Mouse (Mus musculus): ENCODE results near the gene Syne2. TPM values are rescaled to one million over a fixed set of nuclear protein-coding genes. Genes with fewer than 3 reads are reported as not detected.

Gene Syne2
- total RNA-seq, 1 experiment = 15.0 TPM

DNA sequence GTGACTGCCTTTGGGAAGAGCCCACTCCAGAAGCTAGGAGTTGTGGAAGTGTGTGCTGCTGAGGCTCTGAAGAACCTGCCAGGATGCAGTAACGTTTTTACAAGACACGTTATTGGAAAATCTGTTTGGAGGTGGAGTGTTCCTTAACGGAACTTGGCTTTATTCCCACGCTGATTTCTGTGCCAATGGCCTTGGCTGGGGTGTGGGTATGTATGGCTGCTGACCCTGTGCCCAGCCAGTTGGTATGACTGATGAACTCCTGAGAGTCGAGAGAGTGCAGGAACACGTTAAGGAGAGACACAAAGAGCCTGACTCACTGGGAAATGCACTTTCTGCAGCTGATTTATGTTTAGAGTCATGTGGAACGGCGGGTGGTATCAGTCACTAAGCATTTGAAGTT is 200.7 kb downstream of the Syne2 start:
- peaks cover 0 to 9% of the 10 kb centered on the region in 2 experiments; a peak in 1 of 4 replicates for H3K4me1 ChIP-seq (ENCODE audit: control insufficient read depth in 2 of 2, insufficient read depth in 2 of 2, low read length in 2 of 2, poor library complexity in 1 of 2)
- H3K4me3 ChIP-seq (ENCODE audit: insufficient read depth in 1 of 2, low read depth in 1 of 2, low read length in 2 of 2, poor library complexity in 1 of 2, severe bottlenecking in 1 of 2) = no peak overlapping the region
- no peaks in the 10 kb centered on the region for H3K9me3 ChIP-seq (ENCODE audit: control insufficient read depth, insufficient read depth, low read depth, low read length)
- no peaks in the 10 kb centered on the region for H3K36me3 ChIP-seq (ENCODE audit: control insufficient read depth, insufficient read depth, low read length, poor library complexity, severe bottlenecking)
- no peak overlapping the region for H3K27ac ChIP-seq (ENCODE audit: insufficient read depth, low read depth, low read length, poor library complexity, severe bottlenecking)
- H3K9ac ChIP-seq (ENCODE audit: insufficient read depth, low read depth, low read length, poor library complexity, severe bottlenecking) = no peak overlapping the region
- no peak for DNase-seq (ENCODE audit: low read depth, low spot score)
- in situ Hi-C loops (cut with MboI; ENCODE audit: low sequenced_read_pairs in 2 of 2, unreplicated experiment in 2 of 2) = loop anchor here (10.0 to 25.0 kb wide), 3 partner anchors 169 to 319 kb away; partner anchors contain the start of gene Esr2 (in 1 of the 2)
- TF ChIP-seq CHD2 (IDR thresholded peaks at IDR 0.05; ENCODE audit: low read depth, low read length) = no peak
- no peak for TF ChIP-seq ZNF384 (IDR thresholded peaks at IDR 0.05; ENCODE audit: low read depth, low read length)
- TF ChIP-seq ZC3H11A (IDR thresholded peaks at IDR 0.05; ENCODE audit: borderline replicate concordance, low read depth, low read length) = no peak
- no peak for TF ChIP-seq MAFK (IDR thresholded peaks at IDR 0.05; ENCODE audit: insufficient read depth, low read depth, low read length)
- TF ChIP-seq HCFC1 (IDR thresholded peaks at IDR 0.05; ENCODE audit: borderline replicate concordance, insufficient read depth, low read length) = no peak

DNA sequence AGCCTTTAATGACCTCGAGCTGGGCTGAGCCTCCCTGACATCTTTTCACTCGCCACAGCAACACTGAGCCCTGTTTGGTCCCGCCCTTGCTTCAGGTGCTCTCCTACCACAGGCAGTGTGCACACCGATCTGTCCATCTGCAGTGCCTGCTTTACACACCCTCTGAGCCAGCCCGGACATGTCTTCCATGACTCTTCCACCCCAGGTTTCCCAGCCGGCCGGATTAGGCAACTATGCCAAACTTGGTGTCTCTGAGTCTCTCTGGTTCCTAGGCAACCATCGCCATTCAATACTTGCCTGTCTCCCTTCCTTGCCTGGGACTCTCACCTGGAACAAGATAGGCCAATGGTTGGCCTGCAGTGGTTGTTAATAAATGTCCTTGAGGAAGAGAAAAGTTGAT is 224.4 kb downstream of the Syne2 start:
- DNase-seq (ENCODE audit: low read depth, low spot score) = no peak
- Histone ChIP-seq H3K36me3 (ENCODE audit: control insufficient read depth, insufficient read depth, low read length, poor library complexity, severe bottlenecking) (peaks cover 2% of the 10 kb centered on the region; the same call in 1 of the 2 replicates), H3K4me3 (ENCODE audit: insufficient read depth in 1 of 2, low read depth in 1 of 2, low read length in 2 of 2, poor library complexity in 1 of 2, severe bottlenecking in 1 of 2) (no peak overlapping the region), H3K27ac (ENCODE audit: insufficient read depth, low read depth, low read length, poor library complexity, severe bottlenecking) (no peak overlapping the region), H3K9me3 (ENCODE audit: control insufficient read depth, insufficient read depth, low read depth, low read length) (no peaks in the 10 kb centered on the region), H3K9ac (ENCODE audit: insufficient read depth, low read depth, low read length, poor library complexity, severe bottlenecking) (no peak overlapping the region), H3K4me1 (ENCODE audit: control insufficient read depth in 2 of 2, insufficient read depth in 2 of 2, low read length in 2 of 2, poor library complexity in 1 of 2) (no peaks in the 10 kb centered on the region)
- TF ChIP-seq ZNF384 (IDR thresholded peaks at IDR 0.05; ENCODE audit: low read depth, low read length) (no peak), CHD2 (IDR thresholded peaks at IDR 0.05; ENCODE audit: low read depth, low read length) (no peak), MAFK (IDR thresholded peaks at IDR 0.05; ENCODE audit: insufficient read depth, low read depth, low read length) (no peak), ZC3H11A (IDR thresholded peaks at IDR 0.05; ENCODE audit: borderline replicate concordance, low read depth, low read length) (no peak), HCFC1 (IDR thresholded peaks at IDR 0.05; ENCODE audit: borderline replicate concordance, insufficient read depth, low read length) (no peak)
- in situ Hi-C loops (cut with MboI; ENCODE audit: low sequenced_read_pairs in 2 of 2, unreplicated experiment in 2 of 2) = no loop called here

GRCm38 (mm10) chr12:76046561-76046960 is 228.6 kb downstream of the Syne2 start:
- H3K4me3 ChIP-seq (ENCODE audit: insufficient read depth in 1 of 2, low read depth in 1 of 2, low read length in 2 of 2, poor library complexity in 1 of 2, severe bottlenecking in 1 of 2) = no peak overlapping the region
- no peak overlapping the region for H3K27ac ChIP-seq (ENCODE audit: insufficient read depth, low read depth, low read length, poor library complexity, severe bottlenecking)
- peaks cover 2% of the 10 kb centered on the region; the same call in 1 of the 2 replicates for H3K36me3 ChIP-seq (ENCODE audit: control insufficient read depth, insufficient read depth, low read length, poor library complexity, severe bottlenecking)
- in situ Hi-C loops (cut with MboI; ENCODE audit: low sequenced_read_pairs in 2 of 2, unreplicated experiment in 2 of 2) = no loop called here
- H3K4me1 ChIP-seq (ENCODE audit: control insufficient read depth in 2 of 2, insufficient read depth in 2 of 2, low read length in 2 of 2, poor library complexity in 1 of 2) = peaks cover 0 to 2% of the 10 kb centered on the region in 2 experiments; a peak in 1 of 4 replicates
- no peaks in the 10 kb centered on the region for H3K9me3 ChIP-seq (ENCODE audit: control insufficient read depth, insufficient read depth, low read depth, low read length)
- H3K9ac ChIP-seq (ENCODE audit: insufficient read depth, low read depth, low read length, poor library complexity, severe bottlenecking) = no peak overlapping the region
- TF ChIP-seq HCFC1 (IDR thresholded peaks at IDR 0.05; ENCODE audit: borderline replicate concordance, insufficient read depth, low read length) (no peak), CHD2 (IDR thresholded peaks at IDR 0.05; ENCODE audit: low read depth, low read length) (no peak), ZC3H11A (IDR thresholded peaks at IDR 0.05; ENCODE audit: borderline replicate concordance, low read depth, low read length) (no peak), MAFK (IDR thresholded peaks at IDR 0.05; ENCODE audit: insufficient read depth, low read depth, low read length) (no peak), ZNF384 (IDR thresholded peaks at IDR 0.05; ENCODE audit: low read depth, low read length) (no peak)
- DNase-seq (ENCODE audit: low read depth, low spot score) = no peak

DNA sequence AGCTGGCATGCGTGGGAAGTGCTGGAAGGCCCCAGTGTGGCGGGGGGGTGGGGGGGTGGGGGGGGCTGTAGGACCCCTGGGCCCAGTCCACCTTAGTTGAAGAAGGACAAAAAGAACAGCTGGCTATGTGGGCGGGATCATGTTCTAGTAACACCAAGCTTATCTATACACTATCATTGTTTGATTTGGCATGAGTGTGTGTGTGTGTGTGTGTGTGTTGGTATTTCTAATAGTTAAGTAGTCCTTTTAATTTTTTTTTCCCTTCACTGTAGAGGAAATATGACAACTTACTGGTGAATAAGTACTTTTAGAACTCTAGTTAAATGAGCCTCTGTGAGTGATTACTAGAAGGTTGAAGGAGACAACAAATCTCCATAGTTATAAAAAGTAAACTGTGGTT is 230.0 kb downstream of the Syne2 start:
- no peak overlapping the region for H3K27ac ChIP-seq (ENCODE audit: insufficient read depth, low read depth, low read length, poor library complexity, severe bottlenecking)
- no peak for DNase-seq (ENCODE audit: low read depth, low spot score)

More for the DNA sequence above, 230.0 kb downstream of the Syne2 start:
- no peak for TF ChIP-seq MAFK (IDR thresholded peaks at IDR 0.05; ENCODE audit: insufficient read depth, low read depth, low read length)
- no peak for TF ChIP-seq ZC3H11A (IDR thresholded peaks at IDR 0.05; ENCODE audit: borderline replicate concordance, low read depth, low read length)
- no peak for TF ChIP-seq CHD2 (IDR thresholded peaks at IDR 0.05; ENCODE audit: low read depth, low read length)
- no peak for TF ChIP-seq ZNF384 (IDR thresholded peaks at IDR 0.05; ENCODE audit: low read depth, low read length)
- no peak for TF ChIP-seq HCFC1 (IDR thresholded peaks at IDR 0.05; ENCODE audit: borderline replicate concordance, insufficient read depth, low read length)
- Histone ChIP-seq H3K9me3 (ENCODE audit: control insufficient read depth, insufficient read depth, low read depth, low read length) (no peaks in the 10 kb centered on the region), H3K36me3 (ENCODE audit: control insufficient read depth, insufficient read depth, low read length, poor library complexity, severe bottlenecking) (peaks cover 2% of the 10 kb centered on the region; the same call in 1 of the 2 replicates), H3K4me3 (ENCODE audit: insufficient read depth in 1 of 2, low read depth in 1 of 2, low read length in 2 of 2, poor library complexity in 1 of 2, severe bottlenecking in 1 of 2) (no peak overlapping the region), H3K4me1 (ENCODE audit: control insufficient read depth in 2 of 2, insufficient read depth in 2 of 2, low read length in 2 of 2, poor library complexity in 1 of 2) (peaks cover 0 to 2% of the 10 kb centered on the region in 2 experiments; a peak in 1 of 4 replicates), H3K9ac (ENCODE audit: insufficient read depth, low read depth, low read length, poor library complexity, severe bottlenecking) (no peak overlapping the region)
- in situ Hi-C loops (cut with MboI; ENCODE audit: low sequenced_read_pairs in 2 of 2, unreplicated experiment in 2 of 2) = no loop called here

Data from ES-E14 (cell line).